8 mouse cellular contexts compared by ENCODE assay signal in the genomic region with DNA sequence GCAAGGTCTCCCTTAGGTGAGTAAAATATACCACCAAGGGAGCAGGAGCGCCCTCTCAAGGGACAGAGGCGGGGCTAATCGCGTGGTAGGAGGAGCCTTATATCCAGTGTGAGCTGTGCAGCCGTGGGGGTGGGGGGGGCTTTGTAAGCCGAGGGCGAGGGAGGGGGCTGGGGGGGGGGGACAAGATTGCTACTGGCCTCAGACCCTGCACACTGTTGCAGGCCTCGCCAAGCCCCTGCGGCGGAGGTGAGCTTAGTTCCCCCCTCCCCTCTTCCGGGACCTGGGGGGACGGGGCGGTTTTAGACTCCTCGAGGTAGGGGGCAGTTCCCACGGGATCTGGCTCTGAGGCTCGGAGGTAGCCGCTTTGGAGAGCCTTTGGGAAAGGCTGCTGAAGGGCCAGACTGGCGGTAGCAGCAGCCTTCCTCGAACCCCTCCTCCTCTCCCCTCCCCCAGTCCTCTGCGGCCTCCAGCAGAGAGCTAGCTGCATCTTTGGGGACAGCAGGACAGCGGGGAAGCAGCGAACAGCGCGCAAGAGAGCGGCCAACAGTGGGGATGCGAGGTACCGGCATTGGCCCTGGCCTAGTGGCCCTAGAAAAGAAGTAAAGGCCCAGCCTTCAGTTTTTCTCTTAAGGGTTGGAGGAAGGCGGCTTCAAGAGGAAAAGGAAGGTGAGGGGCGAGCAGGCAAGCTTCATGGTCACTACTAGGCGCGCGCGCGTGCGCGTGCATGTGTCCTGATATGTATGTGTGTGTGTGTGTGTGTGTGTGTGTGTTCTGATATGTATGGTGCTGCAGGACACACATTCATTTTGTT. TPM values are rescaled to one million over a fixed set of nuclear protein-coding genes. Genes with fewer than 3 reads are reported as not detected.
DNase-seq lines count a peak whose midpoint lies in the region; ATAC-seq and TF ChIP-seq lines count a peak whose summit lies in the region.

A gene (plus strand): TSS at position 107 of the 811 bp plus-strand sequence.

- H3K9me3 ChIP-seq in hindbrain, postnatal 0 days (ENCODE audit: low read length) = no peaks in the 10 kb centered on the region

- no peaks in the 10 kb centered on the region for H3K36me3 ChIP-seq in hindbrain, postnatal 0 days (ENCODE audit: insufficient read depth, low read length)

- WGBS in hindbrain, postnatal 0 days = 34% methylated on average over 28 of the region's 36 CpGs

- peak; percentile 31 for ATAC-seq in common myeloid progenitor, adult 5-6 weeks (replicated peaks; ENCODE audit: low read depth, poor library complexity, severe bottlenecking)
- ATAC-seq in hindbrain, postnatal 0 days = peak; percentile 45
- peak; percentile 31 for ATAC-seq in megakaryocyte, adult 5-6 weeks (ENCODE audit: poor library complexity, severe bottlenecking)

- peak within 1 kb of the TSS; percentile 58 for H3K4me2 ChIP-seq in hindbrain, postnatal 0 days (ENCODE audit: low read depth, low read length)

- peak within 1 kb of the TSS; percentile 96 for H3K27ac ChIP-seq in hindbrain, postnatal 0 days

- H3K27me3 ChIP-seq in hindbrain, postnatal 0 days (ENCODE audit: insufficient read depth, low read length) = no peaks in the 10 kb centered on the region

- peak within 1 kb of the TSS; percentile 52 for H3K4me3 ChIP-seq in hindbrain, postnatal 0 days (ENCODE audit: low read length)

- DNase-seq in ZHBTc4 (ENCODE audit: low read depth, low spot score) = peak; percentile 82
- peak; percentile 36 to 40 for DNase-seq in gastrocnemius, adult 8-10 months (ENCODE audit: low spot score in 2 of 2)
- peak; percentile 85 for DNase-seq in hindbrain, postnatal 0 days (ENCODE audit: low spot score)
- peak; percentile 37 to 47 for DNase-seq in left cerebral cortex, adult 8-10 months (ENCODE audit: low spot score in 2 of 2)
- peak; percentile 50 to 77 for DNase-seq in right cerebral cortex, adult 2 months (ENCODE audit: low spot score in 2 of 2)
- DNase-seq in urinary bladder, postnatal 10 days (ENCODE audit: low spot score) = peak; percentile 13

- peak; percentile 13; the same call in 1 of the 2 replicates for TF ChIP-seq CTCF in hindbrain, postnatal 0 days (IDR thresholded peaks at IDR 0.05; ENCODE audit: low read depth)

- H3K9ac ChIP-seq in hindbrain, postnatal 0 days (replicated peaks; ENCODE audit: low read length) = peak within 1 kb of the TSS; percentile 82

- no peaks in the 10 kb centered on the region for H3K4me1 ChIP-seq in hindbrain, postnatal 0 days (ENCODE audit: insufficient read depth, low read length)

RNA-seq across cellular contexts. Expression of the gene that starts here (rescaled TPM):
- 161 and 197 TPM in 2 replicates for total RNA-seq in common myeloid progenitor, adult 5-6 weeks (2017)
- 100 to 1,000 TPM; 117 to 155 (median 129) TPM for total RNA-seq in gastrocnemius, adult 8-10 months (2022)
- total RNA-seq in hindbrain, postnatal 0 days (2014; rRNA removed) = 131 and 140 TPM in 2 replicates
- 30.0 and 36.1 TPM in 2 replicates for polyA plus RNA-seq in hindbrain, postnatal 0 days (2015; fragmentation: Nextera tagmentation; extraction: Ambion mirVana)
- total RNA-seq in left cerebral cortex, adult 8-10 months (2022) = 100 to 1,000 TPM; 244 to 305 (median 271) TPM
- total RNA-seq in megakaryocyte, adult 5-6 weeks (2015) = 79.3 and 80.7 TPM in 2 replicates
- total RNA-seq in megakaryocyte, adult 5-6 weeks (2017) = 53.6 and 67.7 TPM in 2 replicates

Comparison
In these comparisons a context has a peak if more than half of its experiments do, and no peak if none do; other contexts are left out.
1. Peak in every context shown above with its lines: DNase-seq, ATAC-seq, H3K4me3 ChIP-seq and H3K27ac ChIP-seq.
2. DNase-seq: peak in every context shown above with its lines; median percentile 85 in hindbrain, postnatal 0 days; 82 in ZHBTc4; 64 in right cerebral cortex, adult 2 months; 42 in left cerebral cortex, adult 8-10 months; 38 in gastrocnemius, adult 8-10 months; 13 in urinary bladder, postnatal 10 days.